ENCODE assay signal across 8 mouse cellular contexts in the genomic region with DNA sequence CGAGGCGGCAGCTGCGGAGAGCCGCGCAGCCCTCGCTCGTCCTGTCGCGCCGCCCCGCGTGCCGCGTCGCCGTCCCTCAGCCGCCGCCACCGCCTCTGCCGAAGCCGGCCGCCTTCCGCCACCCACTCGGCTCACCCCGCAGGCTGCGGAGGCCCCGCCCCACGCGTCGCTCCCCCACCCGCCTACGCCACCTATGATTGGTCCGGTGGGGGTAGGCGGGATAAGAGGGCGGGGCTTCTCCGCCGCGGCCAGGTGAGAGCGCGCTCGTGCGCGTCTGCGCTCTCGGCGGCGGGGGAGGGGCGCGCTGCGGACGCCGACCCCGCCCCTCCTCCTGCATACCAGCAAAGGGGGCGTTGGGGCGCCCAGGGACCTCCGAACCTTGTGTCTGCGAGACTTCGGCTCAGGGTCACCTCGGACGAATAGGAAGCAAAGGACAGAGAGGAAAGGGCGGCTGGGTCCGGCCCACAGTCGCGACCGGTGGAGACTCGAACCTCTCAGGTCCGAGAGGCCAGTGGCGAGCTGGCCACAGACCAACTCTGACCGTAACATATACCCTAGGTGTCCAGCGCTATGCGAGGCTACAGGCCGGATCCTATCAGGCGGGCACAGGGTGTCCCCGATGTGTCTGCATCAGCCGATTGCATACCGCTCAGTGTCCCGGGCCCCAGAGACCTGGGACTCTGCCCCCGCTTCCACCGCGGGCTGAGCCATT. TPM values are rescaled to one million over a fixed set of nuclear protein-coding genes. Genes with fewer than 3 reads are reported as not detected.
DNase-seq lines count a peak whose midpoint lies in the region; ATAC-seq and TF ChIP-seq lines count a peak whose summit lies in the region.

A gene (minus strand): TSS at position 141 of the 712 bp plus-strand sequence.

- peak within 1 kb of the TSS; percentile 74 for H3K4me3 ChIP-seq in G1E (ENCODE audit: low read depth, low read length)
- H3K4me3 ChIP-seq in forebrain, postnatal 0 days (ENCODE audit: low read depth, low read length) = peak within 1 kb of the TSS; percentile 81
- H3K4me3 ChIP-seq in neural tube, embryonic 14.5 days (ENCODE audit: low read depth, low read length) = peak within 1 kb of the TSS; percentile 65
- peak within 1 kb of the TSS; percentile 90 for H3K4me3 ChIP-seq in testis, adult 2 months (ENCODE audit: control insufficient read depth, low read depth, low read length)

- peak; percentile 100 for DNase-seq in G1E (ENCODE audit: low spot score)
- peak; percentile 96 to 97 for DNase-seq in cerebellum, adult 18-20 months
- peak; percentile 96 for DNase-seq in forebrain, postnatal 0 days
- peak; percentile 89 to 90 for DNase-seq in heart, postnatal 36 days
- DNase-seq in layer of hippocampus, adult 18-20 months (ENCODE audit: low spot score in 2 of 2) = peak; percentile 84 to 89
- DNase-seq in lung, adult 18-20 months = peak; percentile 91 to 93

- intact Hi-C loops in heart, postnatal 36 days (cut with DNase I) = loop anchor here (5.0 kb wide), 1 partner anchor 34 kb away; no protein-coding TSS in a partner anchor

- no peak for TF ChIP-seq CTCF in G1E (IDR thresholded peaks at IDR 0.05; ENCODE audit: low read depth, low read length)
- no peak for TF ChIP-seq CTCF in forebrain, postnatal 0 days (IDR thresholded peaks at IDR 0.05; ENCODE audit: low read depth)
- TF ChIP-seq CTCF in testis, adult 2 months (IDR thresholded peaks at IDR 0.05; ENCODE audit: control insufficient read depth, insufficient read depth, insufficient replicate concordance, low read depth, low read length) = no peak

- H3K36me3 ChIP-seq in G1E (replicated peaks) = peaks cover 9% of the 10 kb centered on the region
- no peaks in the 10 kb centered on the region for H3K36me3 ChIP-seq in forebrain, postnatal 0 days (ENCODE audit: insufficient read depth)
- no peaks in the 10 kb centered on the region for H3K36me3 ChIP-seq in neural tube, embryonic 14.5 days (ENCODE audit: control insufficient read depth, insufficient read depth, low read length)
- no peaks in the 10 kb centered on the region for H3K36me3 ChIP-seq in testis, adult 2 months (ENCODE audit: control insufficient read depth, insufficient read depth, low read length)

- H3K9me3 ChIP-seq in G1E (replicated peaks) = no peaks in the 10 kb centered on the region
- H3K9me3 ChIP-seq in forebrain, postnatal 0 days (ENCODE audit: low read length) = no peaks in the 10 kb centered on the region
- no peaks in the 10 kb centered on the region for H3K9me3 ChIP-seq in neural tube, embryonic 14.5 days (ENCODE audit: control insufficient read depth, low read length)

- WGBS in forebrain, postnatal 0 days = 2% methylated on average over 74 of the region's 80 CpGs
- WGBS in neural tube, embryonic 14.5 days = under 1% methylated on average over 50 of the region's 80 CpGs

- peak; percentile 70 for TF ChIP-seq POLR2A in testis, adult 2 months (IDR thresholded peaks at IDR 0.05; ENCODE audit: control insufficient read depth, low read depth, low read length)

- H3K27ac ChIP-seq in forebrain, postnatal 0 days (ENCODE audit: low read depth, low read length) = peak within 1 kb of the TSS; percentile 94
- peak within 1 kb of the TSS; percentile 89 for H3K27ac ChIP-seq in neural tube, embryonic 14.5 days (ENCODE audit: low read depth, low read length)
- peak within 1 kb of the TSS; percentile 89 for H3K27ac ChIP-seq in testis, adult 2 months (ENCODE audit: control insufficient read depth, insufficient read depth, low read depth, low read length)

- peaks cover 41% of the 10 kb centered on the region for H3K27me3 ChIP-seq in G1E (ENCODE audit: insufficient read depth, low read length)
- no peaks in the 10 kb centered on the region for H3K27me3 ChIP-seq in forebrain, postnatal 0 days (ENCODE audit: insufficient read depth, low read length)
- H3K27me3 ChIP-seq in neural tube, embryonic 14.5 days (ENCODE audit: control insufficient read depth, insufficient read depth, low read length) = peaks cover 3% of the 10 kb centered on the region
- no peaks in the 10 kb centered on the region for H3K27me3 ChIP-seq in testis, adult 2 months (ENCODE audit: control insufficient read depth, insufficient read depth, low read length)

- H3K4me1 ChIP-seq in G1E (ENCODE audit: insufficient read depth, low read depth, low read length) = peaks cover 66% of the 10 kb centered on the region
- peaks cover 9% of the 10 kb centered on the region; the same call in 1 of the 2 replicates for H3K4me1 ChIP-seq in forebrain, postnatal 0 days (ENCODE audit: insufficient read depth)
- H3K4me1 ChIP-seq in neural tube, embryonic 14.5 days (ENCODE audit: control insufficient read depth, insufficient read depth, low read length) = peaks cover 5% of the 10 kb centered on the region; the same call in 1 of the 2 replicates
- H3K4me1 ChIP-seq in testis, adult 2 months (ENCODE audit: control insufficient read depth, insufficient read depth, low read length) = peaks cover 9% of the 10 kb centered on the region

- peak within 1 kb of the TSS; percentile 91 for H3K9ac ChIP-seq in forebrain, postnatal 0 days
- H3K9ac ChIP-seq in neural tube, embryonic 14.5 days (replicated peaks; ENCODE audit: low read depth, low read length) = peak within 1 kb of the TSS; percentile 90

- H3K4me2 ChIP-seq in forebrain, postnatal 0 days (ENCODE audit: low read depth) = peak within 1 kb of the TSS; percentile 90
- peak within 1 kb of the TSS; percentile 83 for H3K4me2 ChIP-seq in neural tube, embryonic 14.5 days (ENCODE audit: low read depth, low read length)

- ATAC-seq in G1E (ENCODE audit: extremely low read depth, insufficient number of reproducible peaks, low FRiP score, poor library complexity, severe bottlenecking) = peak; percentile 82
- peak; percentile 97 for ATAC-seq in forebrain, postnatal 0 days
- peak; percentile 96 for ATAC-seq in neural tube, embryonic 14.5 days (ENCODE audit: low read depth)

RNA-seq across cellular contexts. Expression of the gene that starts here (rescaled TPM):
- total RNA-seq in G1E (2014; fragmentation: Nextera tagmentation) (41.7 and 51.5 TPM in 2 replicates), G1E (2017) (16.4 and 19.7 TPM in 2 replicates)
- polyA plus RNA-seq in G1E (2012) = 27.8 and 28.1 TPM in 2 replicates
- total RNA-seq in forebrain, postnatal 0 days (2014; rRNA removed) = 47.1 and 53.8 TPM in 2 replicates
- 31.7 and 37.6 TPM in 2 replicates for polyA plus RNA-seq in forebrain, postnatal 0 days (2015; fragmentation: Nextera tagmentation; extraction: Ambion mirVana)
- 10 to 100 TPM; 19.7 to 20.3 TPM for total RNA-seq in heart, postnatal 36 days (2021)
- 10 to 100 TPM; 92.7 to 98.4 TPM for total RNA-seq in layer of hippocampus, adult 18-20 months (2021)
- 40.0 and 40.1 TPM in 2 replicates for polyA plus RNA-seq in neural tube, embryonic 14.5 days (2014; fragmentation: Nextera tagmentation; extraction: Ambion mirVana)
- polyA plus RNA-seq in testis, adult 2 months (2012; rRNA removed) = 17.1 and 19.1 TPM in 2 replicates

Comparison
In these comparisons a context has a peak if more than half of its experiments do, and no peak if none do; other contexts are left out.
1. Peak in every context shown above with its lines: DNase-seq, ATAC-seq, H3K4me3 ChIP-seq and H3K27ac ChIP-seq.